Mouse (Mus musculus) right cerebral cortex, postnatal 36 days (tissue): Measurements from ENCODE around the gene Rbx1.
A peak's percentile ranks its signal among the peaks of the same experiment; 100 is the strongest.

Source experiments
- DNase-seq, 2 experiments: peaks; one replicate each; pipeline ENCODE4 v3.0.0; 2022; ENCODE audit warnings: low spot score in 2 of 2, mixed read lengths in 1 of 2

Gene Rbx1

DNA sequence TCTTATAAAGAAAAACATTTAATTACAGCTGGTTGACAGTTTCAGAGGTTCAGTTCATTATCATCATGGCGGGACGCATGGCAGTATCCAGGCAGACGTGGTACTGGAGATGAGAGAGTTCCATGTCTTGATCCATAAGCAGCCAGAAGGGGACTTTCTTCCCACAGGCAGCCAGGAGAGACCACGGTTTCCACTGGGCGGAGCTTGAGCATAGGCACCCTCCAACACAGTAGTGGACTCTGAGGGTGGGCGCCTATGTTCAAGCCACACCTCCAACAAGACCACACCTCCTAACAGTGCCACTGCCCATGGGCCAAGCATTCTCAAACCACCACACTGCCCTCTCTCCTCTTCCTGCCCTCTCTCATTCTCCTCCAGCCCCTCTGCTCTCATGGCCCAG, 17.6 kb downstream of the Rbx1 start:
- no peak for DNase-seq

DNA sequence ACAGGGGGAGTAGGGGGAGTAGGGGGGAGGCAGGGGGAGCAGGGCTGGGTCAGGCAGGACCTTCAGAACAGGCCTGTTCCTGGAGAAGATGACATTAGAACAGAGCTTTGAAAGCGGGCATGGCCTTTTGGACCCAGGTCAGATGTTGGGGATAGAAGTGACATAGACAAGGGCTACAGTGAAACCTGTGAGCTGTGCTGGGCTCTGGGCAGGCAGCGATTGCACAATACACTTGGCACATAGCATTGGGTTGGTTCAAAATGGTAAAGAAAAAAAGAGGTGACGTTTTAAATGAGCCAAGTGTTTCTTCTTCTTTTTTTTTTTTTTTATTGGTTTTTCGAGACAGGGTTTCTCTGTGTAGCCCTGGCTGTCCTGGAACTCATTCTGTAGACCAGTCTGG, 19.4 kb downstream of the Rbx1 start:
- no peak for DNase-seq

GRCm38 (mm10) chr15:81503466-81503865, 37.4 kb downstream of the Rbx1 start:
- no peak for DNase-seq

DNA sequence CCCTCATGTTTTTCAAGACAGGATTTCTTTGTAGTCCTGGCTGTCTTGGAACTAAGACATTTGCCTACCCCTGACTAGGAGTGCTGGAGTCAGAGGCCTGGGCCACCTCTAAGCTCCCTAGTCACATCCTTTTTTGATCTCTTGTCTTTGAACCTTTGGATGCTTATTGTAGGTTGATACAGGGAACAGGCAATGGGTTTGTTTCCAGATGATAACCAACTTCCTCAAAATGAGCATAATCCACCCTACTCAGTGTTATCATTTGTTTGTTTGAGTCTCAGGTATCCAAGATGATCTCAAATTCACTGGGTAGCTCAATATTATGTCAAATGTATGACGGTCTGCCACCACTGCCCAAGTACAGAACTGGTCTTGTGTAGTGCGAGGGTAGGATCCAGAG, 37.9 kb downstream of the Rbx1 start:
- DNase-seq: no peak

- no peak for DNase-seq
Observed at GRCm38 (mm10) chr15:81507201-81507600, 41.1 kb downstream of the Rbx1 start.

GRCm38 (mm10) chr15:81510621-81511020, 44.5 kb downstream of the Rbx1 start:
- no peak for DNase-seq

GRCm38 (mm10) chr15:81511601-81512261, 45.6 kb downstream of the Rbx1 start:
- no peak for DNase-seq

DNA sequence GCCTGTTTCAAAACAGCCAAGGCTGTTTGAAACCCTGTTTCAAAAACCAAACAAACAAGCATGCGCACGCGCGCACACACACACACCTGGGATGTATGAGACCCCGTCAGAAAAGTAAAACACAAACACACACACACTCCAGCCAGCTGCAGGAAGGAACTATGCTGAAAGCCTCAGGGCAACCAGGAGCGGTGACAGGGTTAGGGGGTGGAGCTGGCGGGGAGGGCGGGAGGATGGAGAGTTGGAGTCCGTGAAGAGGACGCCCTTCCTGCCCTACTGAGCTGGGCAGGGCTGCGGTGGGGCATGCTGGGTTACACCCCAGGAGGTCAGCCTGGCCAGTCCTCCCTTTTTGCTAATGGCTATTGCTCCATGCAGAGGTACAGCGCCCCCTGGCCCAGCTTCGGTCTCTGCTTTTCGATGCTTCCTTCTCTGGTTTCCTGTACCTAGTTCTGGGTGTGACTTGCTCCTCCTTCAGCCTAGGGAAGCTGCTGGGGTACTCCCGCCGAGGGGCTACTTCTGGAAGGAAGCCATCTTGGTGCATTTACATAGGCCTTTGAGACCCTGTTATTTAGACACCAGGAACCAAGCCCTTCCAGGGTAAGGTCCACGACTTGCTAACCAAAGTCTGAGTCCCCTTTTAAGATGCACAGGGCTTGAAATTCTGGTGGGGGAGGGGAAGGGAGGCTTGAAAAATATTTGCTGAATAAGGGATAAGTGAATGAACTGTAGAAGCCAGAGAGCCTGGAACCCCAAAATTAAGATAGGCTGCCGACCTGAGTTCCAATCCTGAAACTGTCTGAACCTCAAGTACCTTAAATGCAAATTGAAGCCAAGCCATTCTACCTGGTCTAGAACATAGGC, 48.2 kb downstream of the Rbx1 start:
- peak; percentile 24 to 49 for DNase-seq

GRCm38 (mm10) chr15:81515221-81515620, 49.1 kb downstream of the Rbx1 start:
- no peak for DNase-seq

DNA sequence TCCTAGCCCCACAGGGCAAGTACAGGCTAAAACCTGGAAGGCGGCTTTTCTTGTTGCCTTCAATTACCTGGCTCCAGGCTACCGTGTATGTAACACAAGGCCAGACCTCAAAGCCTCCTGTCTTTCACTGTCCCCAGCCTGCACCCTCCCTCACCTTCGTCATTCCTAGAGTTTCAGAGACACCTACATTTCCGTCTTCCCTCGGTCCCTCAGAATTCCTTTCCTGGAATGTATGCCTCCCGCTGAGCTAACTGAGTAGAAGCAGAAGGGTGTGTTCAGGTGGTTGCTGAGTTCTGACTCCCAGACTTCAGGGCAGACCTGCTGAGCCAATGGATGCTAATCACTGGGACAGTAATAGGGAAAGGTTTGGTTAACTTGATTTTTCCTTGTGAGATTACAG, 51.9 kb downstream of the Rbx1 start:
- no peak for DNase-seq

GRCm38 (mm10) chr15:81518761-81519160, 52.7 kb downstream of the Rbx1 start:
- DNase-seq: no peak

GRCm38 (mm10) chr15:81522036-81522751, 56.1 kb downstream of the Rbx1 start:
- DNase-seq: no peak

- DNase-seq: no peak
Observed at GRCm38 (mm10) chr15:81522761-81523168, 56.7 kb downstream of the Rbx1 start.

DNA sequence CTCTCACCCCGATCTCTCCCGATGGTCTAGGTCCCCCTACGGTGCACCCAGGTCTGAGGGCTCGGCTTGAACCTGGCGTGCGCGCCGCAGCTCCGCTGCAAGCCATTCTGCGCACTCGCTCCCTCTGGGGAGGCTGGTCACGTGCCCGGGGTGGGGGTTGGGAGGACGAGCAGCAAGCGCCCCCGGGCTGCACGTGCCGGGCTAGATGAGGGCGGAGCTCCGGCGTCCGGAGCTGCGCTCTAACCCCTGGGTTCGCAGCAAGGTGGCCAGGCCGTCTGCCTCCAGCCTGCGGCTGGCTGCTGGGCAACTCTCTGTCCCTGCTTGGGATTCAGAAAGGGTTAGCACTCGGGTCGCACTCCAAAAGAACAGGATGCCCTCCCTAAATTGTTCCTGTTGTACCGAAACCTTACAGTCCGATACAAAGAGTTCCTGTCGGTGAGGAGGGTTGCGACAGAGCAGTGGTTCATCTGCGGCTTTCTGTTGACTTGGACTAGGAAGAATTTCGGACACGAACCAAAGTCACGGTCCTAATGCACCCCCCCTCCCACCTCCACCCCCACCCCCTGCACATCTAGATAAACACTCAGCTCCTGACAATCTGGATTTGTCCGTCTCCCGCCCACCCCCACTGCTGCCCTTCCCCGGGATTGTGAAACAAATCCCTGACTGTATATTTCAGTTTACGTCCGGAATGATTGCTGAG, 57.2 kb downstream of the Rbx1 start:
- peak; percentile 84 to 85 for DNase-seq

GRCm38 (mm10) chr15:81523901-81524300, 57.8 kb downstream of the Rbx1 start:
- DNase-seq: no peak
